Mouse (Mus musculus): ENCODE measurements around the gene Il12a.

Gene Il12a

DNA sequence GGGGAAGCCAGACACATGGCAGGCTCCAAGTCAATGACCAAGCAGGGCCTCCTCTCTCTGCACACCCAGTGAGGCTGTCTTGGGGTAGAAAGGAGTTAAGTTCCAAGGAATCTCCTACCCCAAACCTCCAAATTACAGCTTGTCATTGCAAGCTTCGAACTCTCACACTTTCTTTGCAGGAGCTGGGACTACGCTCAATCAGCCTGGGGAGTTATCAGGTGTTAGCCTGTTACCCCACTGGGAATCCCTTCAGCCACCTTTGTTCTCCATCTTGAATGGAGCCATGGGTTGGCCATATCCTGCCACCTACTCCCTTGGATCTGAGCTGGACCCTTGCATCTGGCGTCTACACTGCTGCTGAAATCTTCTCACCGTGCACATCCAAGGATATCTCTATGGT, at the start of gene Il12a:
Gene Il12a, plus strand, starts transcription at position 301 of the 400 bp plus-strand sequence.
- in situ Hi-C loops (cut with MboI, MseI), result no loop called here

GRCm38 (mm10) chr3:68642935-68643334, 47.5 kb upstream of the Il12a start:
- in situ Hi-C loops (cut with MboI, MseI), result no loop called here

DNA sequence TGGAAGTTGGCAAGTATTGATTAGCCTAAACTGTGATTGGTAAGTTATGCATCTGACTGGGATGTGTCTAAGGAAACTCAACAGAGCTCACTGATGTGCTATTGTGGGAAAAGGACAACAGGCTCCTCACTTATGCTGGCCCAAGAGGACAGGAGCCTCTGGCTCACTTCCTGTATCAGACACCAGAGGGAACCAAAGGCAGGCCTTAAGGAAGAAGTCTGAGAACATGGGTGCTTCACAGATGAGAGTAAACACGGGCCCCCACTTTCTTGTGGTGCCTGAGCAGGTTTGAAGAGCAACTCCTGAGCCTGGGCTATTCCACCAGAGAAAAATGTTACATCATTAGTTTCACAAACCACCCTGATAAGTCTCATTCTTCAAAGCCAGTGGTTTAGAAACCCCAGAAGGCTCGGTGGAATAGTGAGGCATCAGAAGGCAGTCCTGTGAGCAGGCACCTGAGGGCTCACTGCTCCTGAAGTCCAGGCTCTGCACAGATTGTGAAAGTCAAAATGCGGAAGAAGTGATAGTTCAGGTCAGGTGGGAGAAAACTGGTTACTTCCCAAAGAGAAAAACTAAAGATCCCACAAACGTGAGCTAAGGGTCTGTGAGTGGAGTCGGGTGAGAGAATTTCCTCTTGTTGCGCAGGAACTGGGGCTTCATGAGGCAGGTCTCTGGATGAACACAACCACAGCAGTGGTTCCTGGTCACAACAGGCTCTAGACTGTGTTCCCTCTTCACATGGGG, 43.9 kb upstream of the Il12a start:
- in situ Hi-C loops (cut with MboI, MseI), result no loop called here

- in situ Hi-C loops (cut with MboI, MseI), result no loop called here
Observed at GRCm38 (mm10) chr3:68647282-68647681, 43.2 kb upstream of the Il12a start.

GRCm38 (mm10) chr3:68650251-68650650, 40.2 kb upstream of the Il12a start:
- in situ Hi-C loops (cut with MboI, MseI), result no loop called here

GRCm38 (mm10) chr3:68656607-68657352, 33.7 kb upstream of the Il12a start:
- in situ Hi-C loops (cut with MboI, MseI), result no loop called here

DNA sequence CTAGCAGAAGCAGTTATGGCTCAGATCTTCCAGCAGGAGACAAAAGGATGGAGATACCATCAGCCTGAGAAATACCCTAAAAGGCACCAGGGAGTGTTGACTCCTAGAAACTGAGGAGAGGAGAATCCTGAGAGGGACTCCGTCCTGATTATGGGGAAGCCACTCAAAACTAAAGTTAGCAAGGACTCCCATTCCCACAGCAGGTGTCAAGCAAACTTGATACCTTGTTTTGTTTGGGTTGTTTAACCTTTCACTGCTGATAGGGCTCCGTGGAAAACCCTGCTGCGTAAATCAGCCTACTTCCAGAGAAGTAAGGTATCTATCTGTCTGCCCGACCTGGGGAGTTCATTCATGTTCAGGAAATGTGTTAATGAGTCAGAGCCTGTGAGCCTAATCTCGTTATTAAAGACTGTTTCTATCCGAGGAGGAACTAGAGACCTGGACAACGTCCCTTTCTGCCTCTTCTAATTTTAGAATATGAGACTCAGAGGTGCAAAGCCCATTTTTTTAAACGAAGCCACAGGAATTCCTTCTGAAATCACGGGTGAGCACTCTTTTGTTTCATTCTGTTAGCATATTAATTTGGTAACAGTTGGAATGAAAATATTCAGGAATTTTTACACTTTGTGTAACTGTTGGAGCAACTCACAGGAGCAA, 32.7 kb upstream of the Il12a start:
- in situ Hi-C loops (cut with MboI, MseI), result no loop called here

GRCm38 (mm10) chr3:68659996-68660395, 30.4 kb upstream of the Il12a start:
- in situ Hi-C loops (cut with MboI, MseI), result no loop called here

GRCm38 (mm10) chr3:68660538-68660937, 29.9 kb upstream of the Il12a start:
- in situ Hi-C loops (cut with MboI, MseI), result no loop called here

- in situ Hi-C loops (cut with MboI, MseI), result no loop called here
Observed at GRCm38 (mm10) chr3:68662386-68662785, 28.1 kb upstream of the Il12a start.

DNA sequence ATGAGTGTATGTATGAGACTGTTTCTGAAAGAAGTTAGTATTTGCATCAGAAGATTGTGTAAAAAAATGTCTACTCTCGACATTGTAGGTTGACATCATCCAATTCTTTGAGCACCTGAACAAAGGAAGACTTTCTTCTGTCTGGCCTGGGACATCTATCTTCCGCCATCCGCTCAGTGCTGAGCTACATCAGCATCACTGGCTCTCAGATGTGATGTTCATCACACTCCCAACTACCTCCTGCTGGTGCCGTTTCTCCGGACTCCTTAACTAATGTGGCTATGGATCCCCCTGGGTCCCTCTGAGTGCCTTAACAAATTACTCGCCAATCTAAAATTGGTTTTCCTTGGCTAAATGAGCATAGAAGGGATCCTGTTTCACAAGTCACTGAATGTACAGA, 26.1 kb upstream of the Il12a start:
- in situ Hi-C loops (cut with MboI, MseI), result no loop called here

DNA sequence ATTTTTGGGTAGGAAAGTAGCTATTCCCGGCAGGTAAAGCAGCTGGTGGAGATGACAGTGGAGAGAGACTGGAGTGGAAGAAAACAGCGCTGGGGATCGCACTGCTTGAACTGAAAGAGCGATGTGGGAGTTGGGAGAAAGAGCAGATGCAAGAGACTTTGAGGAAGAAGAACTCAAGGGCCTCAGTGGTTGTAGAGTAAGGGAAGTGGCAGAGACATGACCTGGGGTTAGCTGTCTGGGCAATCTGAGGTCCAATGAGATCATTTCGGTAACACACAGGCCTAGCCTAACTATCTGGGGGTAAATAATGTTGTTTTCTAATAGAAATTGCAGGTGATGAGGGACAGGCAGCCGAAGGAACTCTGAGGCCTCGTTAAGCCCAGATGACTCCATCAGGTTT, 24.1 kb upstream of the Il12a start:
- in situ Hi-C loops (cut with MboI, MseI), result no loop called here

DNA sequence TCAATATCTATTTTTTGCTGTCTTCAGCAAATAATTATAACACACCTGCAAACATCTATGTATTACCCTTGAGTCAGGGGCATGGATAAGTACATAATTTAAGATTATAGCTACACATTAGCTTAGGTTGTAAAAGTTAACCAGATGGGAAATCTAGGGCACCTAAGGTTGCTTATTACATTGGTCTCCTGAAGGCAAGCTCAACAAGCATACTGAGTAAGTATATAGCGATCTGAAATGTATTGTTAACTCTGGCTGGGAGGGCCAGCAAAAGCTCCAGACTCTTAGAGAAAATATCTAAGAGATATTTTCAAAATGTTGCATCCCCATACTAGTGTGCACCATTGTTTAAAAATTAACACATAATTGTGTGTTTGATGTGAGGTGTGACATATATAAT, 22.6 kb upstream of the Il12a start:
- in situ Hi-C loops (cut with MboI, MseI), result no loop called here

DNA sequence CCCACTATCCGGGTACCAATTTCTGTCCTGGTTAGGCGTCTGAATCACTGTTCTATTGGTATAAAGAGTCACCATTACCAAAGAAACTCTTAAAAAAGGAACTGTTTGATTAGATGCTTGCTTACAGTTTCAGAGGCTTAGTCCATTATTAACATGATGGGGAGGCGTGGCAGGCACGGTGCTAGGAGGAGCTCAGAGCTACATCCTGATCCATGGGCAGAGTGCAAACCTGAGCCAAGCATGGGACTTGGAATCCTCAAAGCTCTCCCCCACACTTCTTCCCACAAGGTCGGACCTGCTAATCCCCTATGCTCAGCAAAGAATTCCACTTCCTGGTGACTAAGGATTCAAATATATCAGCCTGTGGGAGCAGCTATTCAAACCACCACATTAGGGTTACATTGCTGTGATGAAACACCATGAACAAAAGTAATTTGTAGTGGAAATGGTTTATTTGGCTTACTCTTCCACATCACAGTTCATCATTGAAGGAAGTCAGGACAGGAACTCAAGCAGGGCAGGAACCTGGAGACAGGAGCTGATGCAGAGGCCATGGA, 20.9 kb upstream of the Il12a start:
- in situ Hi-C loops (cut with MboI, MseI), result no loop called here

- in situ Hi-C loops (cut with MboI, MseI), result no loop called here
Observed at GRCm38 (mm10) chr3:68674721-68675120, 15.7 kb upstream of the Il12a start.

GRCm38 (mm10) chr3:68675216-68675835, 15.1 kb upstream of the Il12a start:
- in situ Hi-C loops (cut with MboI, MseI), result no loop called here

DNA sequence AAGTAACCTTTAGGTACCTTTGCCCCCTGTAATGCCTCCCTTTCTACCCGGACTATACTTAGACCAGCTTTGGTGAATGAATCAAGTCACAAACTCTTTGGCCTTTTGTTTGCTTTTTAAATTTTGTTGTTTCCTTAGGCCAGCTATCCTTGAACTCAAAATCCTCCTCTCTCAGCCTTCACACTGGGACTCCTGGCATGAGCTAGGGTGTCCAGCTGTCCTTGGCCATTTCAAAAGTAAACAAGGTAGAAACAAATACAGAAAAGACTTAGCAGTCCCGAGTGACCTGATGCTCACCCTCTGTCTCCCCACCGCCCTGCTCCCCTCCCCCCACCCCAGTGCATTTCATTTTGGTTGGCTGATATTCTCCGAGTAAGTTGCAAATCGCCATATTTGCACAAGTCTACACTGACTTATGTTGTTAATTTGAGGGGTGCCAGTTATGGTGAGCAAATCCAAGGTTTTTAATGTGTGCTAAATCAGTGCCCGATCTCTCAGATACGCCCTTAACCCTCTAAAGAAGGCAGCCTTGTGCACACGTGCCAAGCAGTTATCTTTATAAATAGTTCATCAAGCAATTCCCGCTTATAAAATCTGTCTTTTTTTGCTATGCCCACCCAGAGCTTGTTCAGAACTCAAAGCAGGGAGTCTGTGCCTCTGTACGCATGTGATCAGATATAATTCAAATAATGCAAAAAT, 14.3 kb upstream of the Il12a start:
- in situ Hi-C loops (cut with MboI, MseI), result no loop called here

GRCm38 (mm10) chr3:68676831-68677303, 13.6 kb upstream of the Il12a start:
- in situ Hi-C loops (cut with MboI, MseI), result no loop called here

- in situ Hi-C loops (cut with MboI, MseI), result no loop called here
Observed at GRCm38 (mm10) chr3:68678805-68679585, 11.4 kb upstream of the Il12a start.

DNA sequence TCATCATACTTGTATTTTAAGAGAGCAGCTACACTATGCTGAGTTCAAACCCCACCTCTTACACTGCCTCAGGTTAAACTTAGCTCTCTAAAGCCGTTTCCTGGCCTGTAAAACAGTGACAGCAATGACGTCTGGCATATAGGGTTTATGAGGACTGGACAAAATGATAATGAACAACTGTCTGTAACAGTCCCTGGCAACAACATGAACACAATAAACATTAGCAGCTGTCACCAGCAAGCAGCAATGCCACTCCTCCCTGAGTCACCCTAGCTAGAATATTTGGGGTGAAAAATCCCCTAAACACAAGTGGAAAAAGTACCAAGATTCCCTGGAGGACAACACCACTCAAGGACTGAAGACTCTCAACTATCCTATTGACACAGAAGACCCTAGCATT, 6.9 kb upstream of the Il12a start:
- in situ Hi-C loops (cut with MboI, MseI), result no loop called here

Measured in T-helper 1 cell (primary cell).